Mouse (Mus musculus) stomach, postnatal 0 days (tissue): ENCODE measurements at regions not wholly inside any gene's neighbourhood (a gene's known extent, or its start where the extent isn't known, plus 50 kb on each side); places are given as distances from the start of the nearest gene placed in this dataset.

Experiments
- ATAC-seq: fragments of 200-750 bp; cut with Nextera tagmentation; 2 replicates; pipeline ENCODE4 v1.8.0; 2017; ENCODE audit not compliant: low FRiP score, low TSS enrichment
- DNase-seq: peaks from one replicate; pipeline ENCODE4 v3.0.0-alpha.2; 2016; ENCODE audit warnings: low spot score
- H3K27ac ChIP-seq: fragments of 300-500 bp; sonication (generic); replicated peaks from 2 replicates; pipeline ENCODE4 v1.5.1; 2014; ENCODE audit warnings: mild to moderate bottlenecking, control low read depth
- H3K27me3 ChIP-seq: fragments of 300-500 bp; sonication (generic); 2 replicates; pipeline ENCODE4 v1.6.1; 2014; ENCODE audit warnings: low read length; ENCODE audit not compliant: control insufficient read depth, insufficient read depth
- H3K36me3 ChIP-seq: fragments of 300-500 bp; sonication (generic); 2 replicates; pipeline ENCODE4 v1.6.1; 2014; ENCODE audit warnings: low read length, mixed read lengths; ENCODE audit not compliant: control insufficient read depth, insufficient read depth
- H3K4me1 ChIP-seq: fragments of 300-500 bp; sonication (generic); replicated peaks from 2 replicates; pipeline ENCODE4 v1.6.1; 2014; ENCODE audit warnings: antibody characterized with exemption; ENCODE audit not compliant: control insufficient read depth, insufficient read depth
- H3K4me2 ChIP-seq: fragments of 300-500 bp; sonication (generic); replicated peaks from 2 replicates; pipeline ENCODE4 v1.6.1; 2014; ENCODE audit warnings: low read depth, mild to moderate bottlenecking, control low read depth, moderate library complexity
- H3K4me3 ChIP-seq: fragments of 300-500 bp; sonication (generic); 2 replicates; pipeline ENCODE4 v1.5.1; 2014; ENCODE audit warnings: low read depth, low read length, control low read depth
- H3K9ac ChIP-seq: fragments of 300-500 bp; sonication (generic); 2 replicates; pipeline ENCODE4 v1.6.1; 2014; ENCODE audit warnings: mild to moderate bottlenecking, low read length, control low read depth, mixed read lengths
- H3K9me3 ChIP-seq: fragments of 300-500 bp; sonication (generic); 2 replicates; pipeline ENCODE4 v1.6.1; 2016; ENCODE audit warnings: low read length; ENCODE audit not compliant: control insufficient read depth
- CTCF ChIP-seq: IDR thresholded peaks from 2 replicates; pipeline ENCODE4 v1.5.1; 2016; ENCODE audit warnings: antibody characterized with exemption, low read depth, mild to moderate bottlenecking, moderate library complexity
- EP300 ChIP-seq: optimal IDR thresholded peaks from 2 replicates; pipeline ENCODE3; 2016; ENCODE audit warnings: antibody characterized with exemption
- WGBS: fragments of 180-500 bp; shearing (Covaris S2); extraction: QIAGEN DNeasy Blood & Tissue Kit; methylation state at CpG from one replicate; pipeline ENCODE4 v1.1.7; 2014; 5-methylcytosine and 5-hydroxymethylcytosine counted together

DNA sequence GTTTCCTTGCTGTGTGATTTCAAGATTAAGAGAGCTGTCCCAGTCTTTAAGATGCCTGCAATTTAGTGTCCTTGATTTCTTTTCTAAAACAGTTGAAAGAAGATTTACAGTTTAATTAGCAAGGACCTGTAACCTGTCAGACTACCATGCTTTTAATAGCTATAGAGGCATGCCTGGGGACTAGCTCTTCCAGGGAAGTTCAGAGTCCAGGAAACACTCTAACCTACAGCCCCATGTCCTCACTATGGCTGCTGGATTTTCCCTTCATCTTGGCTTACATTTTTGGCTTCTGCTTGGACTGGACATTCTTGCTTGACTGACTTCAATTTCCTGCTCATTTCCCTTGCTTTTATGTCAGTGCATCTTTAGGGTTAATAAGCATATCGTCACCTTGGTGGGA is 61.7 kb upstream of the Mtpn start:
- WGBS: 76% methylated on average over 1 of the region's 1 CpGs
- H3K4me2 ChIP-seq: no peak overlapping the region
- H3K4me3 ChIP-seq: no peak overlapping the region

GRCm38 (mm10) chr6:35599841-35600240 is 60.2 kb upstream of the Mtpn start:
- ATAC-seq (no peak), DNase-seq (no peak)
- TF ChIP-seq EP300: no peak
- no peak for TF ChIP-seq CTCF
- Histone ChIP-seq H3K27me3 (no peaks in the 10 kb centered on the region), H3K9me3 (no peaks in the 10 kb centered on the region), H3K27ac (no peak overlapping the region), H3K4me2 (no peak overlapping the region), H3K9ac (no peak overlapping the region), H3K4me1 (no peaks in the 10 kb centered on the region), H3K4me3 (no peak overlapping the region), H3K36me3 (no peaks in the 10 kb centered on the region)
- 60% methylated on average over 1 of the region's 1 CpGs for WGBS

More for the DNA sequence above, 61.7 kb upstream of the Mtpn start:
- Histone ChIP-seq H3K27ac (no peak overlapping the region), H3K27me3 (no peaks in the 10 kb centered on the region), H3K9me3 (no peaks in the 10 kb centered on the region), H3K4me1 (no peaks in the 10 kb centered on the region), H3K9ac (no peak overlapping the region), H3K36me3 (no peaks in the 10 kb centered on the region)
- ATAC-seq: no peak
- no peak for TF ChIP-seq EP300
- TF ChIP-seq CTCF: no peak
- DNase-seq: no peak

- H3K9me3 ChIP-seq: no peaks in the 10 kb centered on the region
Measured at GRCm38 (mm10) chr6:35598406-35599185, 58.9 kb upstream of the Mtpn start.

DNA sequence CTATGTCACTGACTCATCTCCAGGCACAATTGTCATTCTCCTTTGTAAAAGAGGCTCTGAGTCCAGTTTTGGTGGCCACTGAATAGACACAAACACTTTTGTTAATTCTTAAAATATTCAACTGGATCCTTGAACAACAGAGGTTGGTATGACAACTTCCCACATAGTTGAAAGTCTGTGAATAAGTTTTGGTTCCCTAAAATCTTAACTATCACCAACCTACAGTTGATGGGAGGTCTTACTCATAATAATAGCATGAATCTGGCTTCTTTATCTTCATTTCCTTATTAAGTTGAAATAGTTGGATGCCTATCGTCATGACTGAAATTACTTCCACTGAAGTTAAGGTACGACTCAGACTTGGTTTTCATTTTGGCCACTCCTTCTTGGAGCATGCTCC is 55.3 kb upstream of the Mtpn start:
- WGBS: 78% methylated on average over 2 of the region's 2 CpGs
- no peaks in the 10 kb centered on the region for H3K9me3 ChIP-seq
- H3K9ac ChIP-seq: no peak overlapping the region
- no peak overlapping the region for H3K4me2 ChIP-seq
- no peak for ATAC-seq
- no peak overlapping the region for H3K27ac ChIP-seq
- no peaks in the 10 kb centered on the region for H3K27me3 ChIP-seq
- TF ChIP-seq CTCF: no peak
- no peak for TF ChIP-seq EP300
- H3K4me3 ChIP-seq: no peak overlapping the region
- H3K36me3 ChIP-seq: no peaks in the 10 kb centered on the region
- DNase-seq: no peak
- H3K4me1 ChIP-seq: no peaks in the 10 kb centered on the region

More at GRCm38 (mm10) chr6:35598406-35599185, 58.9 kb upstream of the Mtpn start:
- H3K4me1 ChIP-seq: no peaks in the 10 kb centered on the region
- no peaks in the 10 kb centered on the region for H3K27me3 ChIP-seq
- H3K4me2 ChIP-seq: no peak overlapping the region
- DNase-seq (no peak), ATAC-seq (no peak)
- H3K9ac ChIP-seq: no peak overlapping the region
- TF ChIP-seq EP300 (no peak), CTCF (no peak)
- no peaks in the 10 kb centered on the region for H3K36me3 ChIP-seq
- H3K27ac ChIP-seq: no peak overlapping the region
- H3K4me3 ChIP-seq: no peak overlapping the region
- WGBS: 61% methylated on average over 12 of the region's 12 CpGs

- DNase-seq (no peak), ATAC-seq (no peak)
- H3K9ac ChIP-seq: no peak overlapping the region
- H3K9me3 ChIP-seq: no peaks in the 10 kb centered on the region
- no peaks in the 10 kb centered on the region for H3K4me1 ChIP-seq
- no peak overlapping the region for H3K4me3 ChIP-seq
- no peaks in the 10 kb centered on the region for H3K36me3 ChIP-seq
- H3K27ac ChIP-seq: no peak overlapping the region
- no peak overlapping the region for H3K4me2 ChIP-seq
- H3K27me3 ChIP-seq: no peaks in the 10 kb centered on the region
- WGBS: 83% methylated on average over 3 of the region's 3 CpGs
- TF ChIP-seq CTCF (no peak), EP300 (no peak)
Measured at GRCm38 (mm10) chr6:35592234-35592633, 52.5 kb upstream of the Mtpn start.
